Mouse (Mus musculus) G1E (cell line): ENCODE data around the gene Kcnj4.

Experiments used
- CTCF ChIP-seq: IDR thresholded peaks from 2 replicates; pipeline ENCODE4 v1.5.1; 2012; ENCODE audit warnings: low read depth, low read length, inconsistent platforms, mixed read lengths
- GATA1 ChIP-seq: IDR thresholded peaks from 2 replicates; pipeline ENCODE4 v1.6.1; 2012; ENCODE audit warnings: borderline replicate concordance, low read length, inconsistent platforms, mixed read lengths

DNA sequence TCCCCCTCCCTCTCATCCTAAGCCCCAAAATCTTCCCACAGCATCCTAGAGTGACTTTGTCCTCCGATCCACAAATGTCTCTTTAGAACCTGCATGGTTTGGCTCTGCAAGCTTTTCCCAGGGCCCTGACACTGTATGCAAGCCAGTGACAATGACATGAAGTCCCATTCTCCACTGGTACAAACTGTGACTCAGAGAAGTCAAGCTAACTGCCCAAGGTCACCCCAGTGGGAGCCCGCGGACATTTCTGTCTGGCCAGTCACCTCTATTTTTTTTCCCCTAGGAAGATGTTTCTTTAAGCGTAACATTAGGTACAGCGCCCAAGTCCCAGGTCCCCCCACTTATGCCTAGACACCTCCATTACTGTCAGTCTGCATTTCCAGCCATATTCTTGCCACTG lies 1.6 kb downstream of the Kcnj4 start:
- TF ChIP-seq CTCF, result no peak
- no peak for TF ChIP-seq GATA1
